Mouse (Mus musculus): Measurements from ENCODE around the gene Lpcat4. TPM values are rescaled to one million over a fixed set of nuclear protein-coding genes. Genes with fewer than 3 reads are reported as not detected.
"Not testable (repeated sequence)": the region's sequence is repeated elsewhere in the genome, so short reads cannot be mapped to it uniquely, and the experiment has no call there.

Gene Lpcat4
- total RNA-seq, 2 experiments from 2014 or later = 0.69 to 1.0 TPM

DNA sequence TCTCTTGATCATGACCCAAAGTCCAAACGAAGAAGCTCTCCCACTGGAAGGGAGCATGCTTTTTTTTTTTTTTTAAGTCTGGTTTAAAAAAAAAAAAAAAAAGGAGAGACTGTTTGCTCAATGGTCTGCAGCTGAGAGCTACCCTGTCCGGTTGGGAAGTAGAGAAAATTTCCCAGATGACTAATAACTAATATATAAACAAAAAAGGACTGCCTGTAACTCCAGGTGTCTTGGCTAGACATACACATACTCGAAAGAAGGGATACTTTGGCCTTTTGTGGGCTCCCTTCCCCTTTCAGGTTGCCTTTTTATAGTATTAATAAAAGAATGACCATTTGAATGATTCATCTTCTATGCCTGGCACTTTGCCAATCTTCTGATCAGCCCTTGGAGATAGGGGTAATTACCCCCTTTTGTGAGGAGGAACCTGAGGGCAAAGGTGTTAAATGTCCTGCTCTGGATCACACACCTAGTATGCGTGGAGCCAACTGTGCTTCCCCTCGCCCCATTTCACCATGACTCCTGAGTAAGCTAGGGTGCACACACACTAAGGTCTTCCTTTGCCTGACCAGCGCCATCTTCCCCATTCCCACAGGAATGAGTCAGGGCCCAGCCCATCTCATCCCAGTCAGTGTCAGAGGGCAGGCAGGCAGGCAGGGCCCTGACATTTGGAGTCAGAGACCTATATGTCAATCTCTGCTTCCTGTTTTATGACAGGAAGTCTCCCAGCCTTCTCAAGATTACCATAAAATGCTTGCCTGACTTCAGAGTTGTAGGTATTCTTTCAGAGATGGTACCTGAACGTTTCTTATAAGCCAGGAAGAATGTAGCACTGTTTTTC is 15.6 kb downstream of the Lpcat4 start:
- no peak for DNase-seq
- intact Hi-C loops (cut with DNase I) = no loop called here

DNA sequence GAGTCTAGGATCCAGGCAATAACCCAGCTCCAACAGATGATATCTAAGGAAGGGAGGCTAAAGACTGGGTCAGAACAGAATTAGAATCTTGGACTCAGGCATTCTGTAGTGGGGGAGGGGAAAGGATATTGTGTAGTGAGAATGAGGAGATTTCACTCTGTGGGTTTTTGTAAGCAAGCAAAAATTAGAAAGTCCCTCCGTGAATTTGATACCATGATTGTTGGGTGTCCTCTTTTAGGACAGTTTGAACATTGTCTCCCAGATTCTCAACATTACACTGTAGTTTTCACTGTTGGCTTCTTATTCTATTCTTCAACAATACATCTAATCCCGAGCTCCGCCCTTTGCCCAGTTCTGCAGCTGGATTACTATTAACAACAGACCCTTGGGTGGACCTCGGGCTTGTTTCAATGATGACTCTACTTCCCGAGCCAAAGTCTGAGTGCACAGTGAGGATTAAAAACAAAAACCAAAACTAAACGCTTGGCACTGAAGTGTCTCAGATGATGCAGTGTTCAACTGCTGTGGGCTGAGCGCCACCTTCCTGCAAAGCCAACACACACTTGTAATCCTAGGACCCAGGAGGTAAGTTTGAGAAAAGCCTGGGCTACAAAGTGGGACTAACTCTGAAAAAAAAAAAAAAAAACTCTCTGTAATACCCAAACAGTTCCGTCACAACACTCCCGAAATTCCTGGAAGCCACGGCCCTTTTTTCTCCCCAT is 20.1 kb downstream of the Lpcat4 start, which contains the start of gene Nutm1:
TSS of gene Nutm1 (minus strand) at position 51 of the 722 bp plus-strand sequence.
- DNase-seq = peak in 1 of 2 experiments; percentile 40
- intact Hi-C loops (cut with DNase I) = no loop called here

DNA sequence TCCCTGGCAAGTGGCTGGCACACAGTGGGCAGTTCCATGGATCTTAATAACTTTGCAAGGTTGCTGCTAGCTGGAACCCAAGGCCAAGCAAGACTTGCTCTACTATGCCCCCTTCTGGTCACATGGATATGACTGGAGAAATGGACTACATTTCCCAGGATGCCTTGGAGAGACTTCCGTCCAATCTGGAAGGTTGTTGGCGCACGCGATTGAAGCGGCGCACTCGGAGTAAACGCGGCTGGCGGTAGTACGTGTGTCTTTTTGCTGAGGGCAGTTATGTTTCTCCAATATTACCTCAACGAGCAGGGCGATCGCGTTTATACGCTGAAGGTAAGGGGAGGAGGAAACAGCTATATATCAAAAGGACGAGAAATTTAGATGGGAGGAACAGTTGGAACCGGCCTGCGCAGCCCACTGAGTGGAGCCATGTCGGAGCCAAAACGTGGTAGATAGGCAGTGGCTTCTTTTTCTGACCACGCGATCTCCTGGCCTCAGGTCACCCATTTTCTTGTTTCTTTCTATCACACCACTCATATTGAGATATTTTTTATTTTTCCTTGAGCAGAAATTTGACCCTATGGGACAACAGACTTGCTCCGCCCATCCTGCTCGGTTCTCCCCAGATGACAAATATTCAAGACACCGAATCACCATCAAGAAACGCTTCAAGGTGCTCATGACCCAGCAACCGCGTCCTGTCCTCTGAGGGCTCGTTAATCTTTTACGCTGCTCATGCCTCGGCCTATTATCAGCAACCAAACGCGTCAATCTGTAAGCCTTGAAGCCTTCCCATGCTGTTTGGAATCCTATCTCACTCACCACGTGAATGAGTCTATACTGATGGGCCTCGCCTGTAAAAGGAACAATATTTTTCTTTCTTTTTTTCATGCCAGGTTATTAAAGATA is 22.7 kb downstream of the Lpcat4 start, which contains the start of gene Nop10:
TSS of gene Nop10 (plus strand) at position 179 of the 906 bp plus-strand sequence.
- intact Hi-C loops (cut with DNase I) = loop anchor here (2.0 to 10.0 kb wide), 3 partner anchors 21 to 105 kb away; partner anchors contain the start of gene Emc4

DNA sequence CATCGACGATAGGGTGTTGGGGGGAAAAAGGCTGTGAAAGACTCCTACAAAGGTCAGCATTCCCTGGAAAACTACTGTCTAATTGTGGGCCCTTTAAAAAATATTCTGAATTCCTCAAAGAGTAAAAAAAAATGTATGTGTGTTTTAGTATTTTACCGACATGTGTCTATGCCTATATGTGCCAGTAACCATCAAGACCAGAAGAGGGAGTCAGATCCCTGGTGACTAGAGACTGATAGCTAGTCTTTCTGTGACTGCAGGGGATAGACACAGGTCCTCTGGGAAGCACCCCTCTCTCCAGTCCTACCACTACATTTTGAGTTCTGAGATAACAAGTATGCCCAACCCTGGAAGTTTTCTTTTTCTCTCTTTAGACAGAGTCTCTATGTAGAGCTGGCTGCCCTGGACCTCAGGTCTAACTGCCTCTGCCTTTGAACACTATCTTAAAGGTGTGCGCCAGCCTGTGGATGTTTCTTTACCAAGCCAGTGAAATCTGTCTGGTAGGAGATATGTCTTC is 23.6 kb downstream of the Lpcat4 start:
- DNase-seq = no peak
- intact Hi-C loops (cut with DNase I) = loop anchor here (5.0 to 10.0 kb wide), 2 partner anchors 52 to 104 kb away; partner anchors contain the start of gene Emc4

More for the DNA sequence above, 22.7 kb downstream of the Lpcat4 start, which contains the start of gene Nop10:
- peak; percentile 62 to 67 for DNase-seq

DNA sequence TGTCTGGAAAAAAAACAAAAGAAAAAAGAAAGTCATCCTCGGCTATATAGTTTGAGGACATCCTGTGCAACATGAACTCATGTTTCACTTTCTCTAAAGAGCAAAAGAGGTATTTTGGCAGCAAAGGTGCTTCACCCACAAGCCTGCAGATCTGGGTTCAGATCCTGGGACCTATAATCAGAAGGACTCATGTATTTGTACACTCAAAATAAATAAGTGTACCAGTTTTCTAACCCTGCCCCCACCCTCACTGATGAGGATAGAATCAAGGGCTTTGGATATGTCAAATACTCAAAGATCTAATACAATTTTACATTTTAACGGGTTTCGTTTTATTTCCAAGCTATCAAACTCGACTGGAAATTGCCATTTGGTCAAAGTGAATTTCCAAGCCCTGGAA is 25.1 kb downstream of the Lpcat4 start:
- no peak for DNase-seq
- intact Hi-C loops (cut with DNase I) = loop anchor here (5.0 to 10.0 kb wide), 2 partner anchors 50 to 103 kb away; partner anchors contain the start of gene Emc4

DNA sequence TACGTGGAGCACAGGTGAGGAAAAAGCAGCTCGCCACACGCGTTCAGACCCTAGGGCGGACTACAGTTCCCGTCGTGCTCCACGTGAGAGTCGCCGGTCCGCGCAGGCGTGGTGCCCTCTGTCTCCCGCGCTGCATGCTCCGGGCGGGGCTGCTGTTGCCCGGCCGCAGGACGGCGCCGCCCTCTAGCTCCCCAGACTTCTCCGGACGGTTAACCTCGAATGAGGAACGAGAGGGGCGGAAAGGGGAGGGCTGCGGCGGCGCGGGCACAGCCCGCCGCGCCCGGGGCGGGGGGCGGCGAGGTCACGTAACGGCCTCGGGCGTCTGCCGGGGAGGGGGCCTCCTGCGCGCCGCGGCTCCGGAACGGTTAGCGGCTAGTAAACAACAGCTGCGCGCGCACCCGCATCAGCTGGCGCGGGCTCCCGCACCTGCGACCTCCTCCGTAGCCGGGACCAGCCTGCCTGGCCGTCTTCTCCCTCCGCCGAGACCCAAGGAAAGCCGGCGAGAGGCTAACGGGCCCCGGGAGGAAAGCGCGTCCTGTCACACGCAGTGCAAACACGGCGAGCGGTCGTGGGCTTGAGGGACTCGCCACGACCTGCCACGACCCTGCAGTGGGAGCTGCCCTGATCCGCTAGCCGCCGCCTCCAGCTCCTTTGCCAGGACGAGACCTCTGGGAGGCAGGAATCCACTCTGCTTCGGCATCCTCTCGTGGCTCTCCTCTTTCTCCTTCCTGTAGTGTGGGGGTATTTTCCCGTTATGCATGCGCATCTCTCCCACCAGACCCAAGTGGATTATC is 26.4 kb downstream of the Lpcat4 start, which contains the start of gene Slc12a6:
TSS of gene Slc12a6 (plus strand) at position 378 of the 794 bp plus-strand sequence.
- intact Hi-C loops (cut with DNase I) = loop anchor here (10.0 kb wide), 1 partner anchor 49 kb away; no protein-coding TSS in a partner anchor
- peak; percentile 86 to 92 for DNase-seq

DNA sequence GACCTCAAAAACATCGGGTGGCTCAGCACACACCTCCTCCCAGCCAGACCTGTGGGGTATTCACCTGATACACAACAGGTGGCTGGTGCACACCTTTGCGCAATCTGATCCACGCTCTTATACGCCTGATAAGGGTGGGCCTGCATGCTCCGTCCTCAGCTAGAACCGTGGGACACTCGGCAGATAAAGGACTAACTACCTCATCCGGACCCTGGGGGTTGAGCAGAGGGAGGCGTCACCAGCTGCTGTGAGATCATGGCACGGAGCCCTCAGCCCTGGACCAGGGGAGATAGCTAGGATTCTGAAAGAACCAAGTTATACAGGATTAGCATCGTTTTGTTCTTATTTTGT is 26.9 kb downstream of the Lpcat4 start, which contains the start of gene Gm21985:
TSS of gene Gm21985 (plus strand) at position 73 of the 351 bp plus-strand sequence.
- intact Hi-C loops (cut with DNase I) = loop anchor here (10.0 kb wide), 1 partner anchor 49 kb away; no protein-coding TSS in a partner anchor
- DNase-seq = peak; percentile 47 to 49

DNA sequence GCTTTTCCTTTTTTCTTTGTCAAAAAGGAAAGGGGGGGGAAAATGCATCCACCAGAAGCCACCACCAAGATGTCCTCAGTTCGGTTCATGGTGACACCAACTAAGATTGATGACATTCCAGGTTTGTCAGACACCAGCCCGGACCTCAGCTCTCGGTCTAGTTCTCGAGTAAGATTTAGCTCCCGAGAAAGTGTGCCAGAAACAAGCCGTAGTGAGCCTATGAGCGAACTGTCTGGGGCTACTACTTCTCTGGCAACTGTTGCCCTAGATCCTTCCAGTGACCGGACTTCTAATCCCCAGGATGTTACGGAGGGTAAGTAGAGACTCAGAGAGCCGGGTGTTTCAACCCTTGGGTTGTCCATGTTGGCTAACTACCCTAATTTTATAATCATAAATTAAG is 27.5 kb downstream of the Lpcat4 start:
- no peak for DNase-seq
- intact Hi-C loops (cut with DNase I) = loop anchor here (10.0 kb wide), 1 partner anchor 48 kb away; no protein-coding TSS in a partner anchor

DNA sequence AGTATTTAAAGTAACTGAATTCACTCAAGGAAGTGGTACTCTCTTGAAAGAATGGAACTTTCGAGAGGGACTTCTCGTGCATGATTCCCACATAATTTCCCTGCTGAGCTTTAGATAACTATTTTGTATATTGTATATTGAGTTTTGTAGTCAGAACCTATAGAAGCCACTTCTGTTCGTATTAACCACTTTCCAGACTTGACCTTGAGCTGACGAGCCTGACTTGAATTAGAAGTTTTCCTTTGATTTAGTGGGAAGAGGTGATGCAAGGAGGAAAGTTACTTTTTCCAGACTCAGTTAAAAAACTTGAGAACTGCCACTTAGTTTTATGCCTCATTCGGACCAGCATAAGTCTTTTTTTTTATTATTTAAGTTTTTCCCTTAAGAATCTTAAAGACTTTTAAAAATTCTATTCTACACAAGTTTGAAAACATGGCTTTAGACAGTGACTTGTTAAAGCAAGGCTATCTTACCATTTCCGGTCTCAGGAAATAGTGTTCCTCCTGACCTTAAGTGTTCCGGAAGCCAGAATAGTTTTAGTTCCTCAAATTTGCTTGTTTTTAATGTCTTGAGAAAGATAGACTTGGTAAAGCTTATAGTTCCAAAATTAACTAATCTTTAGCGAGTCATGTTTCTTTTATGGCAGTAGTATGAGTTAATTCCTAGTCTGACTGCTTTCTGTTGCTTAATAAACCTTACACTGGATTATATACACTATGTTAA is 28.4 kb downstream of the Lpcat4 start:
- intact Hi-C loops (cut with DNase I) = loop anchor here (10.0 kb wide), 1 partner anchor 47 kb away; no protein-coding TSS in a partner anchor
- no peak for DNase-seq

DNA sequence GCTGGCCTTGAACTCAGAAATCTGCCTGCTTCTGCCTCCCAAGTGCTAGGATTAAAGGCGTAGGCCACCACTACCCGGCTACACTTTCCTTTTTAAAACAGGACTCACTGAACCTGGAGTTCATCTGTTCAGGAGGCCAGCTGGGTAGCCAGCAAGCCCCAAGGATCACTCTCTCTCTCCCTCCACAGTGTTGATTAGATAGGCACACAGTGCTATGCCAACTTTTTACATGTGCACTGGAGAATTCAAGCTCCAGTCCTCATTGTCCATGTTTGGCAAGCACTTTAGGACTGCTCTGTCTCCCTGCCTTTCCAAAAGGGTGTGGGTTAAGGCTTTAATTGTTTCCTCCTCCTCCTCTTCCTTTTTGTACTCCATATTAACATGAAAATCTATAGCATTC is 30.7 kb downstream of the Lpcat4 start:
- intact Hi-C loops (cut with DNase I) = no loop called here
- DNase-seq = no peak

DNA sequence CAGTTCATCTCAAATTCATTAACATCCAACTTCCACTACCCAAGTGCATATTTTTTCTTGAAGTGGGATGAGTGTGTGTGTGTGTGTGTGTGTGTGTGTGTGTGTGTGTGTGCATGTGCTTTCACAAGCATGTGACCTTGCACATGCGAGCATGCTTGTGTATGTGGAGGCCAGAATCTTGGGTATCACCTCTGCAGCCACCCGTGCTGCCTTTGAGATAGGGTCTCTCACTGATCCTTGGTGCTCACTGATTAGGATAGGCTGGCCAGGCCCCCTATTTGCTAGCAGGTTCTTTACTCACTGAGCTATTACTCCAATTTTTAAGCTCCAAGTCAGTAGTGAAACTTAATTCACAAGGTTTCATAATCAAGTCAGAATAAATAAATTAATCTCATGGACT is 33.6 kb downstream of the Lpcat4 start:
- intact Hi-C loops (cut with DNase I) = no loop called here
- DNase-seq = no peak

DNA sequence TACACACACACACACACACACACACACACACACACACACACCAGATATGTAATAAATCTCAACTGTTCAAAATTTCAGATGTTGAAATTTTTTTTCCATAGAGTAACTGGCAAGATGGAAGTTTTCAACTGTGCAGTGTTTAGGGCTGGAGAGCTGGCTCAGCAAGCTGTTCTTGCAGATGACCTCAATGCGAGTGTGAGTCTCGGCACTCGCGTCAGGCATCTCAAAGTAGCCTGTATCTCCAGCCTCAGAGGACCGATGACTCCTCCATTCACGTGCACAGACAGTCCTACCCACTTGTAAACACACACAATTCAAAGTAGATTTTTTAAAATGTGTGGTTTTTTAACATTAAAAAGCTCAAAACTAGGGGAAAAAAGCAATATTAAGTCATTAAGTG is 34.2 kb downstream of the Lpcat4 start:
- intact Hi-C loops (cut with DNase I) = no loop called here
- DNase-seq = no peak

DNA sequence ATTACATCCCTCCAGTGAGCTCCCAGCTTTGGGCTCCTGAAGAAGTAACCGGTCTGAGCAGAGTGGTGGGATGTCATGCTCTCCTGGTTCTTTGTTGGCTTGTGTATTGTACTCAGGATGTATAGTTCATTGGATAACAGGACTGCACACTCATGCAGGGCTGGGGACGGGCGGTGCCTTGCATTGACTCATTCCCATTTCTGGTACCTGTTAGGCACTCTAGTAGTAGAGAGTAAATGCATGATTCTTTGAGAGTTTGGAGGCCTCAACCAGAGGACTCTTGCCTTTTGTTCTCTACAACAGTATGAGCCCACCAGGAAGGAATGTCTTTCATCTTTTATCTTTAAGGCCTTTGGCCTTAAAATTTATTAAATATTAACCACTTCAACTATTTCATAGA is 37.6 kb downstream of the Lpcat4 start:
- no peak for DNase-seq
- intact Hi-C loops (cut with DNase I) = no loop called here

DNA sequence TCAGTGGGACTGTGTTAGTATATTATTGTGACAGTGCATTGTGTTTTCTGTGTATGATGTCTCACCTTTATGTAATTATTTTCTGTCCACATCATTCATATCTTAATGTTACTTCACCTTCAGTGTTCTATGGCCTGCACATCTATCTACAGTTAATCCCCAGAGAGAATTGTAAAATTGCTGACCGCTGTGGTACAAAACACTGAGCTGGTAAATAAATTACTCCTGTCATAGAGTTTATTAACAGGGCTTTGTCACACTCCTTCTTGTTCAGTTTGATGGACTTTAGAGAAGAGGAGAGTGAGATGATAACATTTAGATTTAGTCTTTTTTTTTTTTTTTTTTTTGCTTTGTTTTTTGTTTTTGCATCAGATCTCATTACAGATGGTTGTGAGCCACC is 43.6 kb downstream of the Lpcat4 start:
- intact Hi-C loops (cut with DNase I) = no loop called here
- no peak for DNase-seq

DNA sequence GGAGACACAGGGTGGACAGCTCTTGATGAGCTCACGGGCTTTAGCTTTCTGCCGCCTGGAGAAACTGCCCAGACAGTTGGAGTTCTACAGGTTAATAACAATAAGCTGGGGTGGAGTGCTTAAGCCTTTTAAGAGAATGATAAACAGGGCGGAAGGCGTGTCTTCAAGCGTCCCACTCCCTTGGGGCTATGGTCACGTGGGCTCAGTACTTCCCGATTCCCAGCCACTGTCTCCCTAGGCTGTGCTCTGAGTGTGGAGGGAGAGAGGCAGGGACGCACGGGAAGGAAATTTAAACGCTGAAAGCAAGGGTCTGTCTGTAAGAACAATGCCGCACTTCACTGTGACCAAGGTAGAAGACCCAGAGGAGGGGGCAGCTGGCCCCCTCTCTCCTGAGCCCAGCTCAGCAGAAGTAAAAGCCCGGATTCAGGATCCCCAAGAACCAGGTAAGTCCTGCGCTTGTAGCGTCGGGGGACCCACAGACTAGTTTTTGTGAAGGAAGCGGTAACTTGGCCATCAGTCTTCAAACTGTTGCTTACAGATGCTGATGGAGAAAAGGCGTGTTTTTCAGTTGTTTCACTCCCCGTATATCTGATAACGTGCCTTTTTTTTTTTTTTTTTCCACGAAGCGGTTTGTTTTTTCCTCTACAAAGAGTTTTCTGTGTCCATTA is 45.2 kb downstream of the Lpcat4 start:
- DNase-seq = peak; percentile 42 to 46
- intact Hi-C loops (cut with DNase I) = no loop called here

DNA sequence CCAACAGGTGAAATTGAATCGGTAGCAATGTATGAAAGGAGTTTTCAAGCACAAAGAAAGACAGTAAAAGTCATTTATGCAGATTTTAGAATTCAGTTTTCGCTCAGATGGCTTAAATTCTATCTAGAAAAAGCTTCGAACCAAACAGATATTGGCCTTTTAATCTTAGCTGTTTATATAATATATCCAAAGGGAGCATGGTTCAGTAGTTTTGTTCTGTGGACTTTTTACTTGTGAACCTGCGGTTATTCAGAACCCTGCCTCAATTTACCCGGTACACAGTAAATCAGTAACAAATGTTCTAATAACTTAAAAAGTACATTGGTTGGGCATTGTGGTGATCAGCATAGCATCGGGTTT is 45.7 kb downstream of the Lpcat4 start:
- DNase-seq = no peak
- intact Hi-C loops (cut with DNase I) = no loop called here

DNA sequence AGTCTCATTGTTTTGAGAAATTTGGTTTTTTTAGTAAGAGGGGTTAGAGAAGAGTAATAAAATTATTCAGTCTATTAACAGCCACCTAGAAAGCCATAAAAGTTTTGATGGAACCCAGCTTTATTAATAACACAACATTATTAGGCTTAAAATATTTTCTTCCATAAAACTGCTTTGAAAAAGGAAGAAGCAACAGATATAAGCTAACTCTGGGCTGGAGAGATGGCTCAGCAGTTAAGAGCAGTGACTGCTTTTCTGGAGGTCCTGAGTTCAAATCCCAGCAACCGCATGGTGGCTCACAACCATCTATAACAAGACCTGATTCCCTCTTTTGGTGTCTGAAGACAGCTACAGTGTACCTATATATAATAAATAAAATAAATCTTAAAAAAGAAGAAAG is 46.8 kb downstream of the Lpcat4 start:
- intact Hi-C loops (cut with DNase I); DNase-seq: not testable (repeated sequence)

DNA sequence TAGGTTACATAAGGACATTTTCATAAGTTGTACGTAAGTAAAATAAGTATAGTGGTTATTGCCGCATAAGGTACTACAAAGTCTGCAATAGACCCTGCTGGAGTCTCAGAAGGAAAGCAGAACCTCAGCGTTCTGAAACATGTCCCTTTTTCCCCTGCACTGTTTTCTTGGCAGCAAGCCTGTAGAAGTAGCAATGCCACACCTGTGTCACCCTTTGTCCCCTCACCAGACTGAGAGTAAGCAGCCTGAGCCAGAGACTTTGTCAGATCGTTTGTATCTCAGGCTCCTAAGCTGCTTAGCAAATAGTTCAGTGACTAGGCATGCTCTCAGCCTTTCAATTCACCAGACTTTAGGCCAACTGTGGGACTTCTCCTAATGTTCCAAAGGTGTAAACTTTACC is 47.8 kb downstream of the Lpcat4 start:
- no peak for DNase-seq
- intact Hi-C loops (cut with DNase I) = no loop called here
